Mouse (Mus musculus) kidney, postnatal 36 days (tissue): ENCODE results near the gene Il20rb.
A peak's percentile ranks its signal among the peaks of the same experiment; 100 is the strongest.

Experiments
- DNase-seq, 2 experiments: peaks; one replicate each; pipeline ENCODE4 v3.0.0; 2021 to 2022; ENCODE audit warnings: mixed read lengths in 2 of 2

Gene Il20rb

DNA sequence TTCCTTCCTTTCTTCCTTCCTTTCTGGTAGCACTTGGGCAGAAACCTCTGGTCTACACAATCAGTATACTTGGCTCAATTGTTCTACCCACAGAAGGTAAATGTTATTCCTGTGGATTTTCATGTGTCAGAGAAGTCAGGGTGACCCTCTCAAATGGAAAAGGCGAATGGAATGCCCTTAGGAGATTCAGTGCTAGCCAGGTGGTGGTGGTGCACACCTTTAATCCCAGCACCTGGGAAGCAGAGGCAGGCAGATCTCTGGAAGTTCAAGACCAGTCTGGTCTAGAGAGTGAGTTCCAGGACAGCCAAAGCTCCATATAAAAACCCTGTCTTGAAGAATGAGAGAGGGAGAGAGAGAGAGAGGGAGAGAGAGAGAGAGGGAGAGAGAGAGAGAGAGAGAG, 16.4 kb downstream of the Il20rb start:
- no peak for DNase-seq

GRCm38 (mm10) chr9:100469681-100470080, 16.9 kb downstream of the Il20rb start:
- no peak for DNase-seq

- DNase-seq = no peak
Observed at GRCm38 (mm10) chr9:100468151-100468550, 18.4 kb downstream of the Il20rb start.

GRCm38 (mm10) chr9:100467653-100468052, 18.9 kb downstream of the Il20rb start:
- DNase-seq = peak; percentile 76 to 78

DNA sequence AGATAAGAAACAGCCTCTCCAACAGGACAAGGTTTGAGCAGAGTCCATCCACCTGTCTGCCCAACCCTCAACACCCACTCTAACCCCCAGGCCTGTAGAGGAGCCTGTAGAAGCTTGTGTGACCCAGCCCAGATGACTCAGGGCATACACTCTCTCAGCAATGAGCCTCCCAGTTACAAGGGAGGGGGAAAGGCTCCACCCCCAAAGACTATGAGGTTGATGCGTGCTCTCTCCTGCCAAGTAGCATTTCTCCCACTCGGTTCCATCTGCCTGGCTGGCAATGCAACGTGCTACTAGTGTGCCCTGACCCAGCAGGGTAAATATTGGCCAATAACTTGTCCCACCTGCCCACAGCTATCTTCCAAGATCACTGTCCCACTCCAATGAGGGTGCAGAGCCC, 19.8 kb downstream of the Il20rb start:
- no peak for DNase-seq

DNA sequence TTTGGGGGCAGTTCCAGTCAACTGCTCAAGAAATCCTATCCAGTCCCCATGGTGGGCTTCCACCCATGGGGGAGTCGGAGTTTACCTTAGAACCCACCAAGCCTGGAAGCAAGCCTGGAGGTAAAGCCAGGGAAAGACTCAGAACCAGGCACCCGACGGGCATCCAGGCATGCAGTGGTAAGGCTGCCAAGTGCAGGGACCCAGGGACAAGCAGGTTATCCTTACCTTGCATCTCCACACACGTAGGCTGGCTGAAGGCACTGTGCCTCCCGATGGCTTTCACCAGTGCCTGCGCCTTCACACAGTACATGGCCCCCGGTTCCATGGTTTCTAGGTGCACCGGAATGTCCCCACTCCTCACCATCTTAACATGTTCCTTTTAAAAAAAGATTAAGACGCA, 20.6 kb downstream of the Il20rb start:
- DNase-seq = no peak

DNA sequence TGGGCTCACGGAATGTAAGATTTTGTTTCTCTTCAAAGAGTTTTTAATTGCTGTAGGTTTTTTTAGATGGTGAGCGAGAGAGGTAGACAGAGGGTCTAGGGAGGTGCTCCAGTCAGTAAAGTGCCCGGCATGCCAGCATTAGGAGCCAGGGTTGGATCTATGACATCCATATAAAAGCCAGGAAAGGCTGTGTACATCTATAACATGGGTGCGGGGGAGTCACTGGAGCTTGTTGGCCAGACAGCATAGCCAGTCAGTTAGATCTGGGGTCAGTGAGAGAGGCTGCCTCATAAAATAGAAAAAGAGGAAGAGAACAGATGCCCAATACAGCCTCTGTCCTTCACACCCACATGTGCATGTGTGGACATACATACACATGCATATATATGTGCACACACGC, 21.2 kb downstream of the Il20rb start:
- no peak for DNase-seq

- no peak for DNase-seq
Observed at GRCm38 (mm10) chr9:100463771-100464170, 22.8 kb downstream of the Il20rb start.

DNA sequence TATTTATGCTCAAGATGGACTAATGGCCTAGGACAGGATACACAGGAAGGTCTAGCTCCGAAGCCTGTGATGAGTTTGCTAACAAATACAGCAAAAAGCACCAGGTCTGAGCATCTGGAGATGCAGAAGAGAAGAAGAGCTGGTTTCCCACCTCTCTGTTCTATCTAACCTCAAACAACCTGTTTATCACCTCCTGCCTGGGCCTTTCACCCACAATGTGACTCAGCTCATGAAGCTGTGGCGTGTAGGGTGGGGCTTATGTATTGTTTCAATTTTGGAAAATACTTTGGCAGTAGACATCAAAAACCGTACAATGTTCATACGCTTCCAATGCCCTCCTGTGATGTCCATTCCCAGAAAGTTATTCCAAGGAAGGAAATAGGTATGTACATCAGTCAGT, 24.5 kb downstream of the Il20rb start:
- no peak for DNase-seq

- DNase-seq = peak; percentile 63 to 84
Observed at GRCm38 (mm10) chr9:100461671-100462070, 24.9 kb downstream of the Il20rb start.

DNA sequence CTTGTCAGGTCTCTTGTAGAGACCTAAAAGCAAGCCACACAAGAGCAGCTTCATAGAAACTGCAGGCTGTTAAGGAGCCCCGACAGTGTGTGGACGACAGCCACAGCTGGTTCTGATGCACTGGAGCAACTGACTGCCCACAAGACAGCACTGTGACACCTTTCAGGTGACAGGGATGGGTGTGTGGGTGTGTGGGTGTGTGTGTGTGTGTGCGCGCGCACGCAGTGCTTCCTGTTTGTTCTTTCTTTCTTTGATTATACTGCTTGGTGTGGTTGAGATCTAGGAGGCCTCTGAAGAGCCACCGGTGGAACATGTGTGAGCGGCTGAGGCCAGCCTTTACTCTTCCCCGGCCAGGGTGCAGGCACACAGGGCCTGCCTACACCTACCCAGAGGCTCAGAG, 26.4 kb downstream of the Il20rb start:
- DNase-seq = no peak

DNA sequence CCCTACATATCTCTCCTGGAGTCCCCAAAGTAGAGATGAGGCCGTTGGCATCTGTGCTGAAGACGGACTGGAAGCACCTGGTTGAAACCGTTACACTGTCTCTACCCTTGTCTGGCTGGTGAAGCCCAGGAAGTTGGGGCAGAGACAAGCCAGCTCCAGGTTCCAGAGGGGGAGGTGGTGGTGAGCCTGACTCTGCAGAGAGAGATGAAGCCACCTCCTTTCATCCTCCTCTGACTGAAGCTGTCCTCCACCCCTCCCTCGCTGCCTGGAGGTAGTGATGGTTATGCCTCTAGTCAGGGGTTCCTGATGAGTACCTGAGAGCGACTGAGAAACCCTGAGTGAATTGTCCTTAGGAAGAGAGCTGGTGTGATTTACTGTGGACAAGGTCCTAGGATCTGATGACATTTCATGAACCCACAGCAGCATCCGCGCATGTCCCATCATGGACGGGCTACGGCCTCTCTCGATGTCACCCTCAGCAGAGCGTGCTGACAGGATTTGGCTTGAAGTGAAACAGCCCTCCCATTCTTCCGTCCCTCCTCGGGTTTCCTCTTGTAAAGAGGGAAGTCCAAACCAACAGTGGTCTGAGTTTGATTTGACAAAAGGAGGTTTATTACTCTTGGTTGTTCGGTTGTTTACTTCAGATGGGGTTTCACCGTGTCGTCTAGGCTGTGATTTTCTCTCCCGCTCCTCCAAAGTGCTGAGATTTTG, 28.5 kb downstream of the Il20rb start:
- DNase-seq = no peak

- no peak for DNase-seq
Observed at GRCm38 (mm10) chr9:100454664-100454993, 32.0 kb downstream of the Il20rb start.

DNA sequence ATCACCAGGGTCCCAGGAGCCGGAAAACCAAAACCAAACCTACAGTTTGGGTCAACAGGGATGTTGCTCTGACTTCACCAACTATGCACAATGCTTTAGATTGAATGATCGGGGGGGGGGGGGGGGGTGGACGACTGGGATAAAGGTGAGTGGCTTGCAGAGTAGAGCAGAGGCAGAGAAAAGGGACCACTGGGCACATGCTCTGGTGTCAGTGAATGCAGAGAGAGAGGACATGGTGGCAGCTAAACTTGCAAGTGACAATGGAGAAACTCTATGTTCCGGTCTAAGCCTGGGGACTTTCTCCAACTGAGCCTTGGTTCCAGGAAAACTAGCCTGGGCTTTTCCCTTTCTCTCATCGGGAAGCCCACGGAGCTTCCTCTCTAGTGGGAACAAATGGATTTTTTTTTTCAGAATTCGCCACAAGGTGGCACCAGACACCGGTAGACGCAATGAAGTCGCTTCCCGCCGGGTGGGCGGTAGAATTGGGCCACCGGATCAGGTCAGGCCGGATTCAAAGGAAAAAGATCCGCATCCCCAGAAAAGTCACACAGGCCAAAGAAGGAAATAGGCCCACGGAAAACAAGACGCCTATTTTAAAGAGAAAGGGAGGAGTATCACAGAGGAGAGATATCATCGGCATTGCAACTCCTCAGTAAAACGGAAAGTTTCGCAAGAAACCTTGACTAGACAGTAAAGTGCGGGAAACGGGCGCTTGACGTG, 32.5 kb downstream of the Il20rb start:
- DNase-seq = peak; percentile 76 to 88

GRCm38 (mm10) chr9:100452432-100452831, 34.2 kb downstream of the Il20rb start:
- no peak for DNase-seq

- DNase-seq = peak; percentile 56 to 90
Observed at GRCm38 (mm10) chr9:100446059-100446686, 40.4 kb downstream of the Il20rb start.

DNA sequence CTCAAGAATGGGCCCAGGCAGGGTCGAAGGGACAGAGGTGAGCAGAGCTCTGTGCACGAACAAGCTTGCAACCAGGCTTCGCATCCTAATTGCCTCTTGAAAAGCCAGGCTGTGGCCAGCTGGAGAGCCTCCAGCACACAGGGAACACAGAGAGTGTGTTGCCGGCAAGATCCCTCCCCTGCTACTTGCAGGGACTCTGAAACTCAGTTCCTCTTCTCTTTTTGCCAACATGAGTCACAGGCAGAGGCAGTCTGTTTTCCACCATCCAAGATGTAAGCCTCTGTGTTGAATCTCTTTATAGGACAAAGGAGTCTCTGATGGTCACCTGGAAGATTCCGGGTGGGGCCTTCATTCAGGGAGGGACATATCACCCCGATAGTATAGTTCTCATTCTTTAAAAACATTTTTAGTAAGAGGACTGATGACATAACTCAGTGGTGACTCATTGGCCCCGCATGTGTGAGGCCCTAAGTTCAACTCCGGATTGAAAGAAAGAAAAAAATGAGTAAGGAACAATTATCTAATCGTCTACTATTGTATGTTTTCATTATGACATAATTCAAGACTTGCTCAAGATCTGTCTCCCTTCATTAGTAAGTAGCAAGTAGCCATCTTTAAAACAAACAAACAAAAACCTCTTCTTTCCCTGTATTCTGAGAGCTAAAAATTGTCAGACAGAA, 46.3 kb downstream of the Il20rb start:
- no peak for DNase-seq

DNA sequence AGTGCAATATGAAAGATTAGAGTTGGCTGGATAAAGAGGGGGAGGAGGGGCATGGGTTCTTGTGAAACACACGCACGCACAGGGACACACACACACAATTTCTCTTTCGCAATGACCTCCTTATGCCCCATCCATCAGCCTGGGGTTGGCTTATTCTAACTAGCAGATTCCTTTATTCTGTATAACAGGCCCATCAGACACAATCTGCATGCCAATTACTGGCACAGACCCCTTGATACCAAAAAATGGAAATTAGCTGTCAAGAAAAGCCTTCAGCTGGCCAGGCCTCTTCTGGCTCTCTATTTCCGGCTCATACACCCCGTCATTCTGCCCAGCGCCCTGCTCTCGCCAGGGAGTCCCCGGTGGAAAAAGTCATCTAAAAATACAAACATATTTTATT, 47.1 kb downstream of the Il20rb start:
- DNase-seq = no peak

DNA sequence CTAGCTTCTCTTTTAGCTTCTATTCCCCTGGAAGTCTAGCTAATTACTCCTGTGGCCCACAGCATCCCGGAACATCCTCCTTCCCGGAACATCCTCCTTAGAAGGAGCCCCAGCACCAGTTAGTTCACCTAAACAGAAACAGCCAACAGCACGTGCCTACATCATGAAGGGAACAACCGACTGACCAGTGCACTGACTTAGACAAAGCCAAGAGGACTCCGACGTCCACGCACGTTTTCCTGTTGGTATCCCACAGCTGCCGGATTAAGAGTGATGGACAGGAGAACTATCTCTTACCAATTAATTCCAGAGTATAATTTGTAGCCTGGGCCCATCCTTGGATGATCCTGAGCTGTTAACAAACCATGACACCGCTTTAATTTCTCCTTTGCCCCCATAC, 47.6 kb downstream of the Il20rb start:
- no peak for DNase-seq

DNA sequence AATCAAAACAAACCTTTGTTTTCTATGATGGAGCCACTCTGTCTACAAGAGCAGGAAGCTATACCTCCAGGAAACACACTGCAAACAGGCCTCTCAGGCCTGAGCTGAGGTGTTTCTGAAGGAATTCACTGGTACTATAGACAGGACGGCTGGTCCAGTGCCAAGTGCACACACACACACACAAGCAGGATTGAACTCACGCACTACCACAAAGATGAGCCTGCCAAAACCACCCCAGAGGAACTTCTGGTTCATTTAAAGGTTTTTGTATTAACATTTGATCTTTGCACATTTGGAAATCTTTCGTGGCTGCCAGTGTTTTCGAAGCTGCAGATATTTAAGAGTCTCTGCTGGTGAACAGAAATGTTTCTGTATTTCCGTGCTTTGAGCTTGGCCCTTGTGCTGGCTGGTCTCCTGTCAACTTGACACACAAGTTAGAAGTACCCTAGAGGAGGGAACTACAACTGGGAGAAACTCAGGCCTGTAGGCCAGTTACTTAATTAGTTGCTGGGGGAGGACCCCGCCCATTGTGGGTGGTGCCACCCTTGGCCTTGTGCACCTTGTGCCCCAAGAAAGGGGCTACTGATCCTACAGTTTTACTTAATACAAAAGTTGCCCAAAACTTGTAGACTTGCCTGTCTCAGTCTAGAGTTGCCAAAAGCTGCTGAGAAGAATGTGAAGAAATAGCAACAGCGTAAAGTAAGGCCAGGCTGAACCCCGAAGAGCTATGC, 49.6 kb downstream of the Il20rb start:
- no peak for DNase-seq

DNA sequence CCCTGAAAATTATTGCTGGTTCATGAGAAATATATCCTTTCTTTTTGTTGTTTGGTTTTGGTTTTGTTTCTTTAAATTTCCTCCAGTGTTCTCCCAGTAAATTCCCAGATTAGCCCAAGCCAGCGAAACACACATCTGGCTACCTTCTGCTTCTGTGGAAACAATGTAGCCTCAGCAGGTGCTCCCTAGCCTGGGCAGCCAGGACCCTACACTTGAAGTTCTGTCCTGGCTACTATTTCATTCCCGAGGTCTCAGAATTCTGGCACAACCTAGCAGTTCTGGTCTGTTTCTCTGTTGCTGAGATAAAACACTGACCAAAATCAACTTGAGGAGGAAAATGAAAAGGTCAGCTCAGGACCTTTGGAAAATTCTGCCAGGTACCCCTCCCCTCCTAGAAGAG, 55.2 kb downstream of the Il20rb start:
- DNase-seq = no peak

DNA sequence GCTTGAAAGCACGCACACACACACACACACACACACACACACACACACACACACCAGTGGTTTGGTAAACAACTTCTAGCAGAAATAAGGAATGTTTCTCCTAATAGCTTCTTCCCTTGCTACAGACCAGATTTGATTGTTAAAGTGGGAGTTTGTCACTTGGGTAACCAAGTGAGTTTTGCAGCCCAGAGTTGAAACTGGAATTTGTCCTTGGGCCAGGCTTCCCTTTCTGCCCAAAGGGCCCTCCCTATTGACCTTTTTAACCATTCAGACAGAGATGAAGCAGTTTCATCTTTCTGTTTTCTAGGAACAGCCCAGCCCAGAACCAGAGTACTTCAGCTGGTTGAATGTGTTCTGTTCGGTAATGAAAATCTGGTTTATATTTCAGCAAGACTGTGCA, 55.7 kb downstream of the Il20rb start:
- DNase-seq = no peak

- no peak for DNase-seq
Observed at GRCm38 (mm10) chr9:100419644-100420043, 66.9 kb downstream of the Il20rb start.
